Mouse (Mus musculus) liver, embryonic 11.5 days (tissue): ENCODE data around the gene Fxyd3. TPM values are rescaled to one million over a fixed set of nuclear protein-coding genes. Genes with fewer than 3 reads are reported as not detected.
A peak's percentile ranks its signal among the peaks of the same experiment; 100 is the strongest.

ENCODE experiments used
- ATAC-seq: fragments of 200-750 bp; cut with Nextera tagmentation; replicated peaks from 2 replicates; pipeline ENCODE4 v1.8.0; 2017; ENCODE audit warnings: moderate number of reproducible peaks, mild to moderate bottlenecking, moderate TSS enrichment, moderate library complexity; ENCODE audit not compliant: low FRiP score
- DNase-seq: peaks from one replicate; pipeline ENCODE4 v3.0.0-alpha.2; 2017; ENCODE audit warnings: low spot score
- H3K27ac ChIP-seq: fragments of 300-500 bp; sonication (generic); 2 replicates; pipeline ENCODE4 v1.5.1; 2014; ENCODE audit warnings: mild to moderate bottlenecking, low read depth, low read length, control low read depth
- H3K27me3 ChIP-seq: fragments of 300-500 bp; sonication (generic); replicated peaks from 2 replicates; pipeline ENCODE4 v1.6.1; 2014; ENCODE audit warnings: low read length, mixed read lengths; ENCODE audit not compliant: control insufficient read depth, insufficient read depth
- H3K36me3 ChIP-seq: fragments of 300-500 bp; sonication (generic); 2 replicates; pipeline ENCODE4 v1.6.1; 2014; ENCODE audit warnings: mild to moderate bottlenecking, low read length, moderate library complexity, mixed read lengths; ENCODE audit not compliant: control insufficient read depth, insufficient read depth
- H3K4me1 ChIP-seq: fragments of 300-500 bp; sonication (generic); replicated peaks from 2 replicates; pipeline ENCODE4 v1.6.1; 2014; ENCODE audit warnings: low read length, mixed read lengths; ENCODE audit not compliant: control insufficient read depth, insufficient read depth
- H3K4me2 ChIP-seq: fragments of 300-500 bp; sonication (generic); 2 replicates; pipeline ENCODE4 v1.6.1; 2014; ENCODE audit warnings: mild to moderate bottlenecking, control low read depth, moderate library complexity
- H3K4me3 ChIP-seq: fragments of 300-500 bp; sonication (generic); 2 replicates; pipeline ENCODE4 v1.5.1; 2014; ENCODE audit warnings: low read depth, low read length, control low read depth
- H3K9ac ChIP-seq: fragments of 300-500 bp; sonication (generic); 2 replicates; pipeline ENCODE4 v1.6.1; 2014; ENCODE audit warnings: low read depth, low read length, control low read depth
- H3K9me3 ChIP-seq: fragments of 300-500 bp; sonication (generic); 2 replicates; pipeline ENCODE4 v1.6.1; 2016; ENCODE audit warnings: low read length, inconsistent platforms, mixed read lengths; ENCODE audit not compliant: control insufficient read depth
- WGBS: fragments of 180-500 bp; shearing (Covaris S2); extraction: QIAGEN DNeasy Blood & Tissue Kit; methylation state at CpG from one replicate; pipeline ENCODE4 v1.1.7; 2014; 5-methylcytosine and 5-hydroxymethylcytosine counted together
- polyA plus RNA-seq: library from polyadenylated mRNA; unstranded; fragments of >200 nt; fragmentation: Nextera tagmentation; extraction: Ambion mirVana; gene quantifications from 2 replicates; pipeline ENCODE4 v1.2.1, GENCODE M21; 2014

Fxyd3 gene
- polyA plus RNA-seq, 1 experiment from 2014 or later, result 1.2 TPM

GRCm38 (mm10) chr7:31057730-31058129 is 18.8 kb downstream of the Fxyd3 start:
- Histone ChIP-seq H3K9me3 (no peaks in the 10 kb centered on the region), H3K4me1 (peaks cover 11% of the 10 kb centered on the region), H3K9ac (no peak overlapping the region), H3K4me2 (no peak overlapping the region), H3K27me3 (peaks cover 19% of the 10 kb centered on the region), H3K27ac (no peak overlapping the region), H3K36me3 (no peaks in the 10 kb centered on the region), H3K4me3 (no peak overlapping the region)
- ATAC-seq (no peak), DNase-seq (no peak)
- WGBS, result 62% methylated on average over 5 of the region's 5 CpGs

- Histone ChIP-seq H3K9ac (no peak within 1 kb of the TSS), H3K27me3 (peaks cover 26% of the 10 kb centered on the region), H3K9me3 (no peaks in the 10 kb centered on the region), H3K27ac (peak within 1 kb of the TSS; percentile 32), H3K4me1 (peaks cover 11% of the 10 kb centered on the region), H3K36me3 (no peaks in the 10 kb centered on the region), H3K4me3 (no peak within 1 kb of the TSS), H3K4me2 (no peak within 1 kb of the TSS)
- no peak for ATAC-seq
- no peak for DNase-seq
- WGBS, result 53% methylated on average over 2 of the region's 2 CpGs
Observed at GRCm38 (mm10) chr7:31057071-31057470, 19.4 kb downstream of the Fxyd3 start, which contains the start of gene Fxyd1. Gene Fxyd1, minus strand, starts transcription at chr7:31057199.

GRCm38 (mm10) chr7:31056448-31056847 is 20.1 kb downstream of the Fxyd3 start:
- no peaks in the 10 kb centered on the region for H3K9me3 ChIP-seq
- H3K36me3 ChIP-seq, result no peaks in the 10 kb centered on the region
- 69% methylated on average over 7 of the region's 7 CpGs for WGBS
- H3K4me2 ChIP-seq, result no peak overlapping the region
- H3K4me1 ChIP-seq, result peaks cover 11% of the 10 kb centered on the region
- H3K27ac ChIP-seq, result peak overlapping the region; percentile 16; the same call in 1 of the 2 replicates
- H3K4me3 ChIP-seq, result no peak overlapping the region
- H3K9ac ChIP-seq, result no peak overlapping the region
- DNase-seq, result no peak
- peaks cover 32% of the 10 kb centered on the region for H3K27me3 ChIP-seq
- no peak for ATAC-seq

- Histone ChIP-seq H3K9ac (no peak overlapping the region), H3K27ac (peak overlapping the region; percentile 30; the same call in 1 of the 2 replicates), H3K4me1 (peaks cover 14% of the 10 kb centered on the region), H3K4me3 (no peak overlapping the region), H3K4me2 (no peak overlapping the region; the same call in 1 of the 2 replicates), H3K36me3 (no peaks in the 10 kb centered on the region), H3K9me3 (no peaks in the 10 kb centered on the region), H3K27me3 (peaks cover 38% of the 10 kb centered on the region)
- DNase-seq (no peak), ATAC-seq (no peak)
- WGBS, result 39% methylated on average over 3 of the region's 4 CpGs
Observed at GRCm38 (mm10) chr7:31055883-31056282, 20.6 kb downstream of the Fxyd3 start.

- Histone ChIP-seq H3K27ac (peak overlapping the region; percentile 30), H3K4me1 (peaks cover 14% of the 10 kb centered on the region), H3K9me3 (no peaks in the 10 kb centered on the region), H3K36me3 (no peaks in the 10 kb centered on the region), H3K9ac (0 out of 2 replicates have a peak overlapping the region, but pooled peaks have one; percentile 14), H3K27me3 (peaks cover 42% of the 10 kb centered on the region), H3K4me2 (peak overlapping the region; percentile 41), H3K4me3 (no peak overlapping the region; the same call in 1 of the 2 replicates)
- DNase-seq (no peak), ATAC-seq (peak; percentile 61)
- 30% methylated on average over 10 of the region's 10 CpGs for WGBS
Observed at GRCm38 (mm10) chr7:31055354-31055824, 21.1 kb downstream of the Fxyd3 start.

- H3K27ac ChIP-seq, result peak overlapping the region; percentile 30
- DNase-seq (no peak), ATAC-seq (no peak)
- H3K4me1 ChIP-seq, result peaks cover 14% of the 10 kb centered on the region
- no peak overlapping the region for H3K4me3 ChIP-seq
- H3K27me3 ChIP-seq, result peaks cover 48% of the 10 kb centered on the region
- no peaks in the 10 kb centered on the region for H3K9me3 ChIP-seq
- H3K9ac ChIP-seq, result 0 out of 2 replicates have a peak overlapping the region, but pooled peaks have one; percentile 14
- WGBS, result 55% methylated on average over 11 of the region's 11 CpGs
- H3K36me3 ChIP-seq, result no peaks in the 10 kb centered on the region
- H3K4me2 ChIP-seq, result peak overlapping the region; percentile 41
Observed at GRCm38 (mm10) chr7:31054661-31055320, 21.7 kb downstream of the Fxyd3 start.

- Histone ChIP-seq H3K4me3 (no peak overlapping the region), H3K9me3 (no peaks in the 10 kb centered on the region), H3K4me2 (no peak overlapping the region), H3K4me1 (peaks cover 14% of the 10 kb centered on the region), H3K27me3 (peaks cover 56% of the 10 kb centered on the region), H3K27ac (no peak overlapping the region), H3K9ac (no peak overlapping the region), H3K36me3 (no peaks in the 10 kb centered on the region)
- DNase-seq (no peak), ATAC-seq (no peak)
- 41% methylated on average over 10 of the region's 10 CpGs for WGBS
Observed at GRCm38 (mm10) chr7:31053882-31054447, 22.5 kb downstream of the Fxyd3 start.

GRCm38 (mm10) chr7:31052636-31053434 is 23.7 kb downstream of the Fxyd3 start:
- Histone ChIP-seq H3K4me1 (peaks cover 14% of the 10 kb centered on the region), H3K27me3 (peaks cover 56% of the 10 kb centered on the region), H3K27ac (no peak overlapping the region), H3K36me3 (no peaks in the 10 kb centered on the region), H3K9me3 (no peaks in the 10 kb centered on the region), H3K4me2 (peak overlapping the region; percentile 37), H3K9ac (no peak overlapping the region), H3K4me3 (peak overlapping the region; percentile 3; the same call in 1 of the 2 replicates)
- DNase-seq, result no peak
- ATAC-seq, result peak; percentile 37; the same call in 1 of the 2 replicates
- whole genome bisulfite sequencing, result 3% methylated on average over 34 of the region's 34 CpGs
